Mouse (Mus musculus) monocyte, adult 59 days (primary cell): ENCODE results near the gene Wdr26. TPM values are rescaled to one million over a fixed set of nuclear protein-coding genes. Genes with fewer than 3 reads are reported as not detected.

Experiments used
- total RNA-seq, 2 experiments: library from RNA; stranded (reverse); gene quantifications; one replicate each; pipeline ENCODE4 v1.2.4; 2023

Gene Wdr26
- 100 to 1,000 TPM; 242 to 254 TPM for total RNA-seq

DNA sequence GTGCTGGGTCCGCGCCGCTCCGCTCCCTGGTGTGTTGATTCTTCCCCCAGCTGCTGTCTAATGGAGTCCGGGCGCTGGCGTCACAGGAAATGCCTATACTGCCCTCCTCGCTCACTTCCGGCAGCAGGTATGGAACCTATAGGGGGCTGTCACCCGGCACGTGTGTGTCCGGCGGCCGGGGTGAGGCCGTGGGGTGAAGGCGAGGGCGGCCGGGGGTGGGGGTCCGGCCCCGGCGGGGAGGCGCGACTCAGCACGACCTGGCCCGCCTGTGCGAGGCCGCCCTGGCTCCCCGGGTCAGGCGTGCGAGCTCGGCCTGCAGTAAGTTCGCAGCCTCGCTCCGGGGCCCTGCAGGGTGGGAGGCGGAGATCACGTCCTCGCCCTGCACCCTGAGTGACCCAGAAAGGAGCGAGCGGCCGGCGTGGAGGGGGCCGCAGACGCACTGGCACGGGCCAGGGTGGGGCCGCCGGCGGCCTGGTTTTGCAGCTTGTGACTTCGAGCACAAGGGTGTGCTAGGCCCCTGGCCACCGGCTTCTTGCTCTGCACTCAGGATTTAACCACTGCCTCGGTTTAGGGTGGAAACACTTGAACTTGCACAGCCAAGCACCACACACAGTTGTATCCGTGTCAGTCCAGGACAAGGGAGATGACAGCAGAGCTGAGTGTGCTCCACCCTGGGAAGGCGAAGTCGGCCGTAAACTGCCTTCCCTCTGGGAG lies at the start of gene Wdr26:
Wdr26 (minus strand) TSS at position 82 of the 714 bp plus-strand sequence.

GRCm38 (mm10) chr1:181143950-181144836 lies 67.6 kb downstream of the Wdr26 start, which contains the start of the genes Nvl and Cnih4:
Nvl (minus strand) TSS chr1:181144204.
Cnih4 (plus strand) TSS chr1:181144693.

Other genes with a start within 250 kb of the Wdr26 start
- 10 to 100 TPM; 22.5 to 26.0 TPM for gene Ephx1, start 191.1 kb downstream of the Wdr26 start, total RNA-seq
- not detected for gene 9130409I23Rik, start 160.8 kb downstream of the Wdr26 start, total RNA-seq
- 10 to 100 TPM; 15.7 to 17.6 TPM for gene Nvl, start 67.8 kb downstream of the Wdr26 start, total RNA-seq
- gene Cnih4, start 67.3 kb downstream of the Wdr26 start, total RNA-seq: 10 to 100 TPM; 39.0 to 42.5 TPM
- gene Cnih3, start 140.6 kb upstream of the Wdr26 start, total RNA-seq: not detected